Mouse (Mus musculus) ES-Bruce4 (cell line): ENCODE measurements around the gene Tmprss6. TPM values are rescaled to one million over a fixed set of nuclear protein-coding genes. Genes with fewer than 3 reads are reported as not detected.
A peak's percentile ranks its signal among the peaks of the same experiment; 100 is the strongest.

ENCODE experiments used
- H3K27ac ChIP-seq: 2 replicates; pipeline ENCODE4 v1.5.1; 2012; ENCODE audit warnings: low read length, inconsistent platforms; ENCODE audit not compliant: insufficient read depth
- H3K27me3 ChIP-seq: 2 replicates; pipeline ENCODE4 v1.6.1; 2012; ENCODE audit warnings: mild to moderate bottlenecking, low read length, inconsistent platforms; ENCODE audit not compliant: control insufficient read depth, poor library complexity, insufficient read depth, severe bottlenecking
- H3K36me3 ChIP-seq: 2 replicates; pipeline ENCODE4 v1.6.1; 2012; ENCODE audit warnings: inconsistent platforms, mild to moderate bottlenecking, low read length, moderate library complexity; ENCODE audit not compliant: control insufficient read depth, poor library complexity, insufficient read depth, severe bottlenecking
- H3K4me1 ChIP-seq: one replicate; pipeline ENCODE4 v1.8.1; 2011; ENCODE audit warnings: low read length; ENCODE audit not compliant: control insufficient read depth, insufficient read depth
- H3K4me3 ChIP-seq: 2 replicates; pipeline ENCODE4 v1.5.1; 2011; ENCODE audit warnings: low read depth, mild to moderate bottlenecking, low read length
- H3K9ac ChIP-seq: 2 replicates; pipeline ENCODE4 v1.6.1; 2012; ENCODE audit warnings: low read depth, mild to moderate bottlenecking, inconsistent platforms; ENCODE audit not compliant: poor library complexity, severe bottlenecking
- H3K9me3 ChIP-seq: replicated peaks from 2 replicates; pipeline ENCODE4 v1.6.1; 2012; ENCODE audit warnings: mild to moderate bottlenecking, low read length, inconsistent platforms; ENCODE audit not compliant: control insufficient read depth, poor library complexity, insufficient read depth, severe bottlenecking
- CTCF ChIP-seq: IDR thresholded peaks from one replicate; pipeline ENCODE4 v1.8.1; 2011; ENCODE audit warnings: low read depth, low read length
- EP300 ChIP-seq: IDR thresholded peaks from 2 replicates; pipeline ENCODE4 v1.6.1; 2011; ENCODE audit warnings: low read depth, low read length; ENCODE audit not compliant: insufficient read depth
- POLR2A ChIP-seq: IDR thresholded peaks from one replicate; pipeline ENCODE4 v1.8.1; 2011; ENCODE audit warnings: low read length; ENCODE audit not compliant: insufficient read depth
- polyA plus RNA-seq: library from polyadenylated mRNA; stranded (reverse); fragments of >200 nt; gene quantifications from 2 replicates; pipeline ENCODE4 v1.2.4, GENCODE M21; 2011; ENCODE audit warnings: low read depth; ENCODE audit not compliant: missing spikeins, insufficient read depth, insufficient read length

The Tmprss6 gene
- polyA plus RNA-seq, 1 experiment: 0.70 TPM

GRCm38 (mm10) chr15:78471902-78472301 lies 3.5 kb upstream of the Tmprss6 start:
- no peaks in the 10 kb centered on the region for H3K9me3 ChIP-seq
- no peaks in the 10 kb centered on the region for H3K4me1 ChIP-seq
- TF ChIP-seq POLR2A (no peak), CTCF (no peak), EP300 (no peak)
- no peaks in the 10 kb centered on the region for H3K27me3 ChIP-seq
- no peak overlapping the region for H3K9ac ChIP-seq
- H3K4me3 ChIP-seq: no peak overlapping the region
- no peak overlapping the region for H3K27ac ChIP-seq
- no peaks in the 10 kb centered on the region for H3K36me3 ChIP-seq

- Histone ChIP-seq H3K9me3 (no peaks in the 10 kb centered on the region), H3K36me3 (no peaks in the 10 kb centered on the region), H3K27ac (no peak overlapping the region), H3K4me1 (no peaks in the 10 kb centered on the region), H3K9ac (no peak overlapping the region), H3K4me3 (no peak overlapping the region), H3K27me3 (no peaks in the 10 kb centered on the region)
- no peak for TF ChIP-seq EP300
- no peak for TF ChIP-seq POLR2A
- TF ChIP-seq CTCF: no peak
These were observed 2.3 kb upstream of the Tmprss6 start for GRCm38 (mm10) chr15:78470495-78471276.

- TF ChIP-seq EP300 (no peak), CTCF (no peak), POLR2A (no peak)
- no peaks in the 10 kb centered on the region for H3K4me1 ChIP-seq
- H3K36me3 ChIP-seq: no peaks in the 10 kb centered on the region
- no peak overlapping the region for H3K9ac ChIP-seq
- H3K27me3 ChIP-seq: no peaks in the 10 kb centered on the region
- H3K9me3 ChIP-seq: no peaks in the 10 kb centered on the region
- no peak overlapping the region for H3K4me3 ChIP-seq
- no peak overlapping the region for H3K27ac ChIP-seq
These were observed 864 bp downstream of the Tmprss6 start for GRCm38 (mm10) chr15:78467570-78467969.

DNA sequence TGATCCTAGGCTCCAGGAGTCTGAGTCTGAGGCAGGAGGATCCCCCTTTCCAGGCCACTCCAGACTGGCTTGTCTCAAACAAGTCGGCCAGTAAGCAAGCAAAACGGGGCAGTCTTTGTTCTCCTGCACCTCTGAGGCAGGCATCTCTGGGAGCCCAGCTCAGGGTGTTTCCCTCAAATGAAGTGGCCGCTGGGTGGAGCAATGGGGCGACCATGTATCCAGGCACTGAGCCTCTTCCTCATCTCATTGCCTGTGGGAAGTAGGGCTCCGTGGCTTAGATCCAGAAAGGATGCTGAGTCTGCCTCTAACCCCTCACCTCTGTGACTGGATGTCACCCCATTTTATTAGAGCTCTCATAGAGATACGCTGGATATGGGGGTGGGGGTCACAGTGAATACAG lies 1.6 kb downstream of the Tmprss6 start:
- H3K4me3 ChIP-seq: no peak overlapping the region
- no peak overlapping the region for H3K27ac ChIP-seq
- no peaks in the 10 kb centered on the region for H3K9me3 ChIP-seq
- no peaks in the 10 kb centered on the region for H3K36me3 ChIP-seq
- H3K4me1 ChIP-seq: no peaks in the 10 kb centered on the region
- no peaks in the 10 kb centered on the region for H3K27me3 ChIP-seq
- TF ChIP-seq CTCF: peak; percentile 4
- no peak for TF ChIP-seq POLR2A
- no peak overlapping the region for H3K9ac ChIP-seq

DNA sequence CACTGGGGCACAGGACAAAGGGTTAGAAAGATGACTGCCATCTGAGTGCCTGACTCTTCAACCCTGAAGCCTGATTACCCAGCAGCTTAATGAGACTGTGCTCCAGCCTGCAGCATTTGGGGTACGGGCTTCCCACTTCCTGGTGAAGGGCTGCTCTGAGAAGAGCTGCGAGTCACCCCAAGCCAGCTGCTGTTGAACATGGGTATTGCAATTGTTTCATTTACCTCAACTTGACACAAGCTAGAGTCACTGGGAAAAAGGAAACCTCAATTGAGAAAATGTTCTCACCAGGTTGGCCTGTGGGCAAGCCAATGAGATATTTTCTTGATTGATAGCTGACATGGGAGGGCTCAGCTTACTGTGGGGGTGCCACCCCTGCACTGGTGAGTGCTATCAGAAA lies 5.5 kb downstream of the Tmprss6 start:
- TF ChIP-seq CTCF: no peak
- TF ChIP-seq POLR2A: no peak
- no peak for TF ChIP-seq EP300
- no peak overlapping the region for H3K9ac ChIP-seq
- H3K4me3 ChIP-seq: no peak overlapping the region
- H3K4me1 ChIP-seq: no peaks in the 10 kb centered on the region
- H3K27ac ChIP-seq: no peak overlapping the region
- no peaks in the 10 kb centered on the region for H3K9me3 ChIP-seq
- H3K27me3 ChIP-seq: no peaks in the 10 kb centered on the region
- H3K36me3 ChIP-seq: no peaks in the 10 kb centered on the region

GRCm38 (mm10) chr15:78457193-78457592 lies 11.2 kb downstream of the Tmprss6 start:
- Histone ChIP-seq H3K27ac (no peak overlapping the region), H3K27me3 (no peaks in the 10 kb centered on the region), H3K9ac (no peak overlapping the region), H3K4me3 (no peak overlapping the region), H3K4me1 (no peaks in the 10 kb centered on the region), H3K36me3 (no peaks in the 10 kb centered on the region), H3K9me3 (no peaks in the 10 kb centered on the region)
- TF ChIP-seq POLR2A (no peak), EP300 (no peak), CTCF (no peak)
